Mouse (Mus musculus): ENCODE measurements around the gene Gm21921.
"Not testable (repeated sequence)": the region's sequence is repeated elsewhere in the genome, so short reads cannot be mapped to it uniquely, and the experiment has no call there.

Gene Gm21921

GRCm38 (mm10) chrY:24796143-24796542 lies at the start of gene Gm21921:
Gene Gm21921 (minus strand): TSS chrY:24796243.
- not testable (repeated sequence) for DNase-seq

All from retina, postnatal 1 day (tissue).